Mouse (Mus musculus): Measurements from ENCODE around the gene Uncx. TPM values are rescaled to one million over a fixed set of nuclear protein-coding genes. Genes with fewer than 3 reads are reported as not detected.
"Not testable (repeated sequence)": the region's sequence is repeated elsewhere in the genome, so short reads cannot be mapped to it uniquely, and the experiment has no call there.

Gene Uncx
- polyA plus RNA-seq, 1 experiment from 2014 or later, result 58.7 TPM

GRCm38 (mm10) chr5:139568079-139568478, 24.8 kb downstream of the Uncx start:
- H3K36me3 ChIP-seq, result no peaks in the 10 kb centered on the region
- ATAC-seq, result peak; percentile 70
- H3K27me3 ChIP-seq, result peaks cover 37% of the 10 kb centered on the region
- H3K4me2 ChIP-seq (replicated peaks), result no peak overlapping the region
- no peak overlapping the region for H3K4me3 ChIP-seq (replicated peaks)
- no peaks in the 10 kb centered on the region for H3K9me3 ChIP-seq
- peaks cover 26% of the 10 kb centered on the region for H3K4me1 ChIP-seq (replicated peaks)
- H3K9ac ChIP-seq (replicated peaks), result no peak overlapping the region
- H3K27ac ChIP-seq, result no peak overlapping the region
- WGBS, result 10% methylated on average over 2 of the region's 2 CpGs

- Histone ChIP-seq H3K27ac (no peak overlapping the region), H3K4me3 (replicated peaks) (no peak overlapping the region), H3K9me3 (no peaks in the 10 kb centered on the region; the same call in 1 of the 2 replicates), H3K4me1 (replicated peaks) (peaks cover 19% of the 10 kb centered on the region), H3K36me3 (0 out of 2 replicates have a peak, but pooled peaks cover 5% of the 10 kb centered on the region), H3K9ac (replicated peaks) (no peak overlapping the region), H3K27me3 (peaks cover 12% of the 10 kb centered on the region), H3K4me2 (replicated peaks) (no peak overlapping the region)
- ATAC-seq, result no peak
- 23% methylated on average over 7 of the region's 7 CpGs for WGBS
Observed at GRCm38 (mm10) chr5:139572526-139572925, 29.2 kb downstream of the Uncx start.

GRCm38 (mm10) chr5:139573606-139574311, 30.5 kb downstream of the Uncx start:
- Histone ChIP-seq H3K4me1 (replicated peaks) (peaks cover 10% of the 10 kb centered on the region), H3K4me3 (replicated peaks) (no peak overlapping the region), H3K27ac (no peak overlapping the region), H3K9me3 (no peaks in the 10 kb centered on the region; the same call in 1 of the 2 replicates), H3K4me2 (replicated peaks) (no peak overlapping the region), H3K36me3 (0 out of 2 replicates have a peak, but pooled peaks cover 5% of the 10 kb centered on the region), H3K27me3 (peaks cover 12% of the 10 kb centered on the region), H3K9ac (replicated peaks) (no peak overlapping the region)
- 83% methylated on average over 7 of the region's 7 CpGs for WGBS
- ATAC-seq, result no peak

- H3K4me2 ChIP-seq (replicated peaks), result no peak overlapping the region
- 0 out of 2 replicates have a peak, but pooled peaks cover 5% of the 10 kb centered on the region for H3K36me3 ChIP-seq
- H3K27me3 ChIP-seq, result peaks cover 15% of the 10 kb centered on the region
- no peaks in the 10 kb centered on the region; the same call in 1 of the 2 replicates for H3K9me3 ChIP-seq
- peaks cover 16% of the 10 kb centered on the region for H3K4me1 ChIP-seq (replicated peaks)
- no peak for ATAC-seq
- H3K4me3 ChIP-seq (replicated peaks), result no peak overlapping the region
- 80% methylated on average over 9 of the region's 9 CpGs for WGBS
- H3K27ac ChIP-seq, result no peak overlapping the region
- H3K9ac ChIP-seq (replicated peaks), result no peak overlapping the region
Observed at GRCm38 (mm10) chr5:139575054-139575453, 31.8 kb downstream of the Uncx start.

- ATAC-seq, result peak; percentile 53; the same call in 1 of the 2 replicates
- no peak overlapping the region for H3K9ac ChIP-seq (replicated peaks)
- H3K4me3 ChIP-seq (replicated peaks), result no peak overlapping the region
- WGBS, result 25% methylated on average over 27 of the region's 27 CpGs
- peaks cover 59% of the 10 kb centered on the region for H3K27me3 ChIP-seq
- H3K36me3 ChIP-seq, result 0 out of 2 replicates have a peak, but pooled peaks cover 5% of the 10 kb centered on the region
- H3K27ac ChIP-seq, result peak overlapping the region; percentile 63
- H3K9me3 ChIP-seq, result no peaks in the 10 kb centered on the region; the same call in 1 of the 2 replicates
- H3K4me2 ChIP-seq (replicated peaks), result peak overlapping the region; percentile 31
- peaks cover 39% of the 10 kb centered on the region for H3K4me1 ChIP-seq (replicated peaks)
Observed at GRCm38 (mm10) chr5:139580171-139580743, 37.0 kb downstream of the Uncx start.

- Histone ChIP-seq H3K4me2 (replicated peaks) (peak overlapping the region; percentile 31; the same call in 1 of the 2 replicates), H3K4me3 (replicated peaks) (no peak overlapping the region), H3K36me3 (0 out of 2 replicates have a peak, but pooled peaks cover 5% of the 10 kb centered on the region), H3K27ac (peak overlapping the region; percentile 4), H3K27me3 (peaks cover 69% of the 10 kb centered on the region), H3K4me1 (replicated peaks) (peaks cover 45% of the 10 kb centered on the region), H3K9ac (replicated peaks) (peak overlapping the region; percentile 46; the same call in 1 of the 2 replicates), H3K9me3 (no peaks in the 10 kb centered on the region; the same call in 1 of the 2 replicates)
- peak; percentile 49 for ATAC-seq
- 1% methylated on average over 10 of the region's 10 CpGs for WGBS
Observed at GRCm38 (mm10) chr5:139581308-139581868, 38.1 kb downstream of the Uncx start.

GRCm38 (mm10) chr5:139584971-139585747, 41.9 kb downstream of the Uncx start:
- H3K9ac ChIP-seq (replicated peaks), result peak overlapping the region; percentile 48; the same call in 1 of the 2 replicates
- H3K27me3 ChIP-seq, result peaks cover 65% of the 10 kb centered on the region
- H3K36me3 ChIP-seq, result no peaks in the 10 kb centered on the region
- 1% methylated on average over 39 of the region's 39 CpGs for WGBS
- H3K4me2 ChIP-seq (replicated peaks), result peak overlapping the region; percentile 49
- peak overlapping the region; percentile 12 for H3K4me3 ChIP-seq (replicated peaks)
- no peaks in the 10 kb centered on the region for H3K9me3 ChIP-seq
- peaks cover 38% of the 10 kb centered on the region for H3K4me1 ChIP-seq (replicated peaks)
- H3K27ac ChIP-seq, result peak overlapping the region; percentile 73
- ATAC-seq, result peak; percentile 79

- peaks cover 33% of the 10 kb centered on the region for H3K4me1 ChIP-seq (replicated peaks)
- no peak for ATAC-seq
- peak overlapping the region; percentile 12; the same call in 1 of the 2 replicates for H3K4me3 ChIP-seq (replicated peaks)
- WGBS, result 12% methylated on average over 8 of the region's 8 CpGs
- H3K9me3 ChIP-seq, result no peaks in the 10 kb centered on the region
- H3K36me3 ChIP-seq, result no peaks in the 10 kb centered on the region
- peak overlapping the region; percentile 48; the same call in 1 of the 2 replicates for H3K9ac ChIP-seq (replicated peaks)
- peak overlapping the region; percentile 49 for H3K4me2 ChIP-seq (replicated peaks)
- H3K27me3 ChIP-seq, result peaks cover 62% of the 10 kb centered on the region
- H3K27ac ChIP-seq, result peak overlapping the region; percentile 73
Observed at GRCm38 (mm10) chr5:139585748-139586060, 42.4 kb downstream of the Uncx start.

- peaks cover 47% of the 10 kb centered on the region for H3K27me3 ChIP-seq
- H3K9me3 ChIP-seq; H3K9ac ChIP-seq (replicated peaks); ATAC-seq; H3K4me2 ChIP-seq (replicated peaks); H3K36me3 ChIP-seq; H3K27ac ChIP-seq; H3K4me3 ChIP-seq (replicated peaks): not testable (repeated sequence)
- peaks cover 18% of the 10 kb centered on the region for H3K4me1 ChIP-seq (replicated peaks)
- 84% methylated on average over 5 of the region's 5 CpGs for WGBS
Observed at GRCm38 (mm10) chr5:139587459-139587858, 44.2 kb downstream of the Uncx start.

- H3K27me3 ChIP-seq, result peaks cover 24% of the 10 kb centered on the region
- ATAC-seq, result not testable (repeated sequence)
Observed at GRCm38 (mm10) chr5:139590682-139591360, 47.5 kb downstream of the Uncx start.

GRCm38 (mm10) chr5:139592011-139592410, 48.7 kb downstream of the Uncx start:
- WGBS, result 85% methylated on average over 3 of the region's 3 CpGs
- no peak for ATAC-seq
- H3K9me3 ChIP-seq, result no peaks in the 10 kb centered on the region
- H3K36me3 ChIP-seq, result no peaks in the 10 kb centered on the region
- H3K27me3 ChIP-seq, result peaks cover 21% of the 10 kb centered on the region
- peaks cover 21% of the 10 kb centered on the region for H3K4me1 ChIP-seq (replicated peaks)
- no peak overlapping the region for H3K27ac ChIP-seq
- H3K4me3 ChIP-seq (replicated peaks), result no peak overlapping the region
- H3K4me2 ChIP-seq (replicated peaks), result no peak overlapping the region
- H3K9ac ChIP-seq (replicated peaks), result no peak overlapping the region

More at GRCm38 (mm10) chr5:139590682-139591360, 47.5 kb downstream of the Uncx start:
- 51% methylated on average over 6 of the region's 6 CpGs for WGBS
- H3K27ac ChIP-seq; H3K36me3 ChIP-seq; H3K4me3 ChIP-seq (replicated peaks); H3K9ac ChIP-seq (replicated peaks); H3K4me2 ChIP-seq (replicated peaks); H3K9me3 ChIP-seq: not testable (repeated sequence)
- peaks cover 21% of the 10 kb centered on the region for H3K4me1 ChIP-seq (replicated peaks)

All from midbrain, embryonic 13.5 days (tissue).